ENCODE assay signal across 10 mouse cellular contexts in genomic region chr12:49384876-49385630, GRCm38 (mm10). TPM values are rescaled to one million over a fixed set of nuclear protein-coding genes. Genes with fewer than 3 reads are reported as not detected.
A peak's percentile ranks its signal among the peaks of the same experiment; 100 is the strongest.
DNase-seq lines count a peak whose midpoint lies in the region.
"Had no signal": no experiment of that assay in that cellular context is flagged by ENCODE, and none has a peak within 500 bp of the region (broad histone marks: within the 10 kb centered on the region; RNA-seq: fewer than 3 reads in every experiment).

Gene Gm43517, plus strand, starts transcription at chr12:49385174.

- DNase-seq in cerebellum, postnatal 14 days, result peak; percentile 25 to 26
- DNase-seq in cerebellum, adult 8-10 months, result no peak
- DNase-seq in thymus, postnatal 4 days, result peak; percentile 38
- DNase-seq in thymus, adult 18-20 months, result no peak
- no peak for DNase-seq in layer of hippocampus, postnatal 14 days (ENCODE audit: low spot score in 2 of 2)
- DNase-seq in neural tube, embryonic 10.5 days (ENCODE audit: extremely low spot score, low spot score), result peak; percentile 69
- DNase-seq in frontal cortex, adult 2 months (ENCODE audit: extremely low spot score in 1 of 2, low spot score in 1 of 2), result no peak
- DNase-seq in urinary bladder, postnatal 4 days (ENCODE audit: low spot score in 2 of 2), result no peak

RNA-seq across cellular contexts. Expression of gene Gm43517, which starts in this region (rescaled TPM):
- total RNA-seq in layer of hippocampus, postnatal 14 days (2021), result 10 to 100 TPM; 11.4 to 12.2 TPM
- polyA plus RNA-seq in frontal cortex, adult 2 months (2012; rRNA removed), result 1.6 and 1.7 TPM in 2 replicates
- total RNA-seq: neutrophil, adult 5-6 weeks had no signal
- polyA plus RNA-seq: erythroblast, embryonic 14.5 days had no signal

Comparison
In these comparisons a context has a peak if more than half of its experiments do, and no peak if none do; other contexts are left out.
1. DNase-seq: peak in cerebellum, postnatal 14 days (2 of 2), thymus, postnatal 4 days (single experiment) and neural tube, embryonic 10.5 days (single experiment); none in cerebellum, adult 8-10 months (single experiment), thymus, adult 18-20 months (0 of 2), layer of hippocampus, postnatal 14 days (0 of 2), frontal cortex, adult 2 months (0 of 2) and urinary bladder, postnatal 4 days (0 of 2).